Mouse (Mus musculus) limb, embryonic 13.5 days (tissue): ENCODE results near the gene Odf2l. TPM values are rescaled to one million over a fixed set of nuclear protein-coding genes. Genes with fewer than 3 reads are reported as not detected.

Experiments used
- ATAC-seq: fragments of 200-750 bp; cut with Nextera tagmentation; 2 replicates; pipeline ENCODE4 v1.8.0; 2017; ENCODE audit warnings: low read depth, moderate number of reproducible peaks, moderate TSS enrichment; ENCODE audit not compliant: low FRiP score
- H3K27ac ChIP-seq: fragments of 300-500 bp; sonication (generic); 2 replicates; pipeline ENCODE4 v1.5.1; 2015; ENCODE audit warnings: inconsistent platforms, mild to moderate bottlenecking, moderate library complexity
- H3K27me3 ChIP-seq: fragments of 300-500 bp; sonication (generic); 2 replicates; pipeline ENCODE4 v1.6.1; 2015; ENCODE audit warnings: mild to moderate bottlenecking, inconsistent platforms
- H3K36me3 ChIP-seq: fragments of 300-500 bp; sonication (generic); 2 replicates; pipeline ENCODE4 v1.6.1; 2015; ENCODE audit warnings: inconsistent platforms, mild to moderate bottlenecking, moderate library complexity
- H3K4me1 ChIP-seq: fragments of 300-500 bp; sonication (generic); 2 replicates; pipeline ENCODE4 v1.6.1; 2015; ENCODE audit warnings: inconsistent platforms
- H3K4me2 ChIP-seq: fragments of 300-500 bp; sonication (generic); replicated peaks from 2 replicates; pipeline ENCODE4 v1.6.1; 2015; ENCODE audit warnings: inconsistent platforms, mild to moderate bottlenecking, moderate library complexity
- H3K4me3 ChIP-seq: fragments of 300-500 bp; sonication (generic); 2 replicates; pipeline ENCODE4 v1.5.1; 2015; ENCODE audit warnings: moderate library complexity, mild to moderate bottlenecking, inconsistent platforms
- H3K9ac ChIP-seq: fragments of 300-500 bp; sonication (generic); 2 replicates; pipeline ENCODE4 v1.6.1; 2015; ENCODE audit warnings: mild to moderate bottlenecking, inconsistent platforms
- H3K9me3 ChIP-seq: fragments of 300-500 bp; sonication (generic); 2 replicates; pipeline ENCODE4 v1.6.1; 2016; ENCODE audit warnings: inconsistent platforms
- WGBS: fragments of 180-500 bp; shearing (Covaris S2); methylation state at CpG from one replicate; pipeline ENCODE4 v1.1.7; 2015; 5-methylcytosine and 5-hydroxymethylcytosine counted together
- polyA plus RNA-seq: library from polyadenylated mRNA; unstranded; fragments of >200 nt; fragmentation: Nextera tagmentation; extraction: Ambion mirVana; gene quantifications from 2 replicates; pipeline ENCODE4 v1.2.1, GENCODE M21; 2015

The Odf2l gene
- polyA plus RNA-seq, 1 experiment from 2014 or later: 17.8 TPM

GRCm38 (mm10) chr3:145171390-145172060, 53.1 kb downstream of the Odf2l start:
- no peak overlapping the region for H3K27ac ChIP-seq
- no peak overlapping the region for H3K9ac ChIP-seq
- 0 out of 2 replicates have a peak, but pooled peaks cover 10% of the 10 kb centered on the region for H3K4me1 ChIP-seq
- H3K4me3 ChIP-seq: no peak overlapping the region
- no peaks in the 10 kb centered on the region for H3K9me3 ChIP-seq
- WGBS: 79% methylated on average over 4 of the region's 4 CpGs
- no peak overlapping the region for H3K4me2 ChIP-seq
- ATAC-seq: no peak
- no peaks in the 10 kb centered on the region for H3K27me3 ChIP-seq
- no peaks in the 10 kb centered on the region for H3K36me3 ChIP-seq

- H3K36me3 ChIP-seq: no peaks in the 10 kb centered on the region
- no peak for ATAC-seq
- no peak overlapping the region for H3K9ac ChIP-seq
- no peak overlapping the region for H3K4me2 ChIP-seq
- H3K4me1 ChIP-seq: no peaks in the 10 kb centered on the region
- no peak overlapping the region for H3K4me3 ChIP-seq
- H3K9me3 ChIP-seq: 0 out of 2 replicates have a peak, but pooled peaks cover 3% of the 10 kb centered on the region
- no peak overlapping the region for H3K27ac ChIP-seq
- H3K27me3 ChIP-seq: no peaks in the 10 kb centered on the region
Observed at GRCm38 (mm10) chr3:145184645-145185044, 66.3 kb downstream of the Odf2l start.

GRCm38 (mm10) chr3:145191972-145192371, 73.6 kb downstream of the Odf2l start:
- Histone ChIP-seq H3K9me3 (no peaks in the 10 kb centered on the region), H3K9ac (no peak overlapping the region), H3K27ac (no peak overlapping the region), H3K4me3 (no peak overlapping the region), H3K4me1 (0 out of 2 replicates have a peak, but pooled peaks cover 3% of the 10 kb centered on the region), H3K36me3 (no peaks in the 10 kb centered on the region), H3K4me2 (no peak overlapping the region), H3K27me3 (no peaks in the 10 kb centered on the region)
- 87% methylated on average over 2 of the region's 2 CpGs for WGBS
- ATAC-seq: no peak

GRCm38 (mm10) chr3:145195240-145195923, 77.0 kb downstream of the Odf2l start:
- Histone ChIP-seq H3K36me3 (no peaks in the 10 kb centered on the region), H3K27me3 (no peaks in the 10 kb centered on the region), H3K4me1 (0 out of 2 replicates have a peak, but pooled peaks cover 3% of the 10 kb centered on the region), H3K9me3 (no peaks in the 10 kb centered on the region), H3K4me3 (no peak overlapping the region), H3K4me2 (no peak overlapping the region), H3K9ac (no peak overlapping the region), H3K27ac (no peak overlapping the region)
- WGBS: 85% methylated on average over 8 of the region's 8 CpGs
- no peak for ATAC-seq

- Histone ChIP-seq H3K9me3 (no peaks in the 10 kb centered on the region), H3K27me3 (no peaks in the 10 kb centered on the region)
- ATAC-seq: no peak
Observed at GRCm38 (mm10) chr3:145198050-145198449, 79.7 kb downstream of the Odf2l start.

More at GRCm38 (mm10) chr3:145198050-145198449, 79.7 kb downstream of the Odf2l start:
- Histone ChIP-seq H3K36me3 (no peaks in the 10 kb centered on the region), H3K27ac (no peak overlapping the region), H3K4me3 (no peak overlapping the region), H3K4me2 (no peak overlapping the region), H3K4me1 (0 out of 2 replicates have a peak, but pooled peaks cover 3% of the 10 kb centered on the region), H3K9ac (no peak overlapping the region)
- 84% methylated on average over 2 of the region's 2 CpGs for WGBS

Other genes starting within 250 kb of the Odf2l start
- 0.06 TPM in 1 of 2 replicates, not detected in the other for gene Clca4b, start 186.1 kb upstream of the Odf2l start, polyA plus RNA-seq
- 0.06 TPM in 1 of 2 replicates, not detected in the other for gene Clca4a, start 143.5 kb upstream of the Odf2l start, polyA plus RNA-seq
- gene Clca1, start 85.8 kb upstream of the Odf2l start, polyA plus RNA-seq: 0.08 TPM in 1 of 2 replicates, not detected in the other
- 0.53 and 0.56 TPM in 2 replicates for gene Clca2, start 19.1 kb upstream of the Odf2l start, polyA plus RNA-seq
- gene Col24a1, start 173.9 kb downstream of the Odf2l start, polyA plus RNA-seq: 10.2 and 12.8 TPM in 2 replicates